ENCODE assay signal across 28 mouse cellular contexts in the genomic region with DNA sequence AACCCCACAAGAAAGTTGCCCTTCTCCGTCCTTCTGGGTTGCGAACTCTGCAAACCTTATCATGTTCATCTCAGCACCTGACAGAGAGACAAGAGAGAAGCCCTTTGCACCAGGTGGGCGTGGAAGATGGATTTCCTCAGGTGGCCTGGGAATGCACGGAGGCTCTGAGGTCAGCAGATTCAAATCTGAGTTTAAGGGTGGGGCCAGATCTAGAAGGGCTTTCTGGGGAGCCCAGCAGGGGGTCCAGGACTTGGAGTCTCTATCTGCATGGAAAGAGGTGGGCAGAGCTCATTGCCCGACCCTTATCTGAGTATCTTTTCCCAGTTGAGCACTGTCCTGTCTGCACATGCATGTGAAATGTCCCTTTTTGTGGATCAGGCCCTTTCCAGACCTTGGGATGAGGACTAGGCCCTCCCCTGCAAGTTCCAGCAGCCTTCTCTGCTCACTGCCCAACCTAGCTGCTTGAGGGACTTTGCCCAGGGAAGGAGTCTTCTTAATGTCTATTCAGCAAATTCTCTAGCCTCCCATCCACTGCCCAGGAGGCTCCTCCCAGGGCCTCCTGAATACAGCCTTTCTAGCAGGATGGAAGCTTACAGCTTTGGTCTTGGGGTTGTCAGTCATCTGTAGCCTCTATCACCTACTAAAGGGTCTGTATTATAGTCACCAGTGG. TPM values are rescaled to one million over a fixed set of nuclear protein-coding genes. Genes with fewer than 3 reads are reported as not detected.
DNase-seq lines count a peak whose midpoint lies in the region; ATAC-seq lines count a peak whose summit lies in the region.
"Had no signal": no experiment of that assay in that cellular context is flagged by ENCODE, and none has a peak within 500 bp of the region (broad histone marks: within the 10 kb centered on the region; RNA-seq: fewer than 3 reads in every experiment).

No protein-coding gene starts in this region.

- H3K9me3 ChIP-seq in intestine, embryonic 16.5 days (ENCODE audit: control insufficient read depth, low read length): no peaks in the 10 kb centered on the region
- H3K9me3 ChIP-seq in forebrain, embryonic 15.5 days: no peaks in the 10 kb centered on the region
- H3K9me3 ChIP-seq: embryonic facial prominence, embryonic 13.5 days; hindbrain, embryonic 12.5 days; limb, embryonic 12.5 days; midbrain, embryonic 10.5 days; neural tube, embryonic 15.5 days had no signal

- peaks cover 37% of the 10 kb centered on the region for H3K4me1 ChIP-seq in intestine, embryonic 16.5 days (ENCODE audit: control insufficient read depth, insufficient read depth, low read length)
- H3K4me1 ChIP-seq in forebrain, embryonic 15.5 days: no peaks in the 10 kb centered on the region
- H3K4me1 ChIP-seq: embryonic facial prominence, embryonic 13.5 days; hindbrain, embryonic 12.5 days; limb, embryonic 12.5 days; midbrain, embryonic 10.5 days; neural tube, embryonic 15.5 days had no signal

- H3K36me3 ChIP-seq in intestine, embryonic 16.5 days (ENCODE audit: control insufficient read depth, insufficient read depth, low read length): no peaks in the 10 kb centered on the region
- H3K36me3 ChIP-seq in forebrain, embryonic 15.5 days: no peaks in the 10 kb centered on the region
- H3K36me3 ChIP-seq: embryonic facial prominence, embryonic 13.5 days; hindbrain, embryonic 12.5 days; limb, embryonic 12.5 days; midbrain, embryonic 10.5 days; neural tube, embryonic 15.5 days had no signal

- peak; percentile 77 for ATAC-seq in intestine, embryonic 16.5 days
- no peak for ATAC-seq in granulocyte monocyte progenitor cell, adult 5-6 weeks (replicated peaks; ENCODE audit: poor library complexity, severe bottlenecking)
- ATAC-seq in forebrain, embryonic 15.5 days (replicated peaks): no peak
- ATAC-seq: forebrain, embryonic 16.5 days; liver, postnatal 0 days; lung, postnatal 0 days had no signal

- H3K9ac ChIP-seq in intestine, embryonic 16.5 days (ENCODE audit: low read depth, low read length): peak overlapping the region; percentile 19; the same call in 1 of the 2 replicates
- no peak overlapping the region for H3K9ac ChIP-seq in forebrain, embryonic 15.5 days (replicated peaks)
- H3K9ac ChIP-seq: embryonic facial prominence, embryonic 13.5 days; hindbrain, embryonic 12.5 days; limb, embryonic 12.5 days; liver, postnatal 0 days; neural tube, embryonic 15.5 days had no signal

- peak overlapping the region; percentile 90 for H3K27ac ChIP-seq in intestine, embryonic 16.5 days (ENCODE audit: low read length)
- H3K27ac ChIP-seq in forebrain, embryonic 15.5 days (replicated peaks): no peak overlapping the region
- H3K27ac ChIP-seq: embryonic facial prominence, embryonic 13.5 days; hindbrain, embryonic 12.5 days; limb, embryonic 12.5 days; midbrain, embryonic 10.5 days; neural tube, embryonic 15.5 days had no signal

- WGBS in intestine, embryonic 16.5 days: 55% methylated on average over 5 of the region's 5 CpGs
- 78% methylated on average over 5 of the region's 5 CpGs for WGBS in forebrain, embryonic 15.5 days

- no peaks in the 10 kb centered on the region for H3K27me3 ChIP-seq in intestine, embryonic 16.5 days (replicated peaks; ENCODE audit: control insufficient read depth, insufficient read depth, low read length)
- peaks cover 5% of the 10 kb centered on the region; the same call in 1 of the 2 replicates for H3K27me3 ChIP-seq in forebrain, embryonic 15.5 days

- peak; percentile 63 to 81 for DNase-seq in kidney, adult 8-10 months
- peak; percentile 60 for DNase-seq in kidney, postnatal 14 days
- DNase-seq in gastrocnemius, adult 18-20 months (ENCODE audit: low spot score): no peak
- no peak for DNase-seq in testis, postnatal 14 days (ENCODE audit: low spot score)
- DNase-seq: adrenal gland, postnatal 10 days; cerebellum, adult 2 months; embryo, embryonic 11 days; gastrocnemius, postnatal 36 days; liver, postnatal 0 days had no signal

- H3K4me2 ChIP-seq in intestine, embryonic 16.5 days (ENCODE audit: low read depth, low read length): peak overlapping the region; percentile 38
- no peak overlapping the region for H3K4me2 ChIP-seq in forebrain, embryonic 15.5 days (replicated peaks)
- H3K4me2 ChIP-seq: embryonic facial prominence, embryonic 13.5 days; hindbrain, embryonic 12.5 days; limb, embryonic 12.5 days; liver, embryonic 11.5 days; neural tube, embryonic 15.5 days had no signal

- H3K4me3 ChIP-seq in intestine, embryonic 16.5 days (ENCODE audit: low read length): 0 out of 2 replicates have a peak overlapping the region, but pooled peaks have one; percentile 14
- H3K4me3 ChIP-seq in forebrain, embryonic 15.5 days: no peak overlapping the region
- H3K4me3 ChIP-seq: embryonic facial prominence, embryonic 13.5 days; erythroblast, embryonic 14.5 days; hindbrain, embryonic 12.5 days; limb, embryonic 12.5 days; midbrain, embryonic 10.5 days; neural tube, embryonic 15.5 days had no signal

RNA-seq across cellular contexts. Expression of a gene that starts 0.5 kb away (rescaled TPM):
- 11.3 and 17.7 TPM in 2 replicates for polyA plus RNA-seq in intestine, embryonic 16.5 days (2015; fragmentation: Nextera tagmentation; extraction: Ambion mirVana)
- not detected in 2 replicates for total RNA-seq in granulocyte monocyte progenitor cell, adult 5-6 weeks (2014; fragmentation: Nextera tagmentation)
- not detected in 2 replicates for total RNA-seq in granulocyte monocyte progenitor cell, adult 5-6 weeks (2017)
- not detected for total RNA-seq in gastrocnemius, adult 18-20 months (2021)
- polyA plus RNA-seq in forebrain, embryonic 15.5 days (2015; fragmentation: Nextera tagmentation; extraction: Ambion mirVana): not detected in 2 replicates
- total RNA-seq: adrenal gland, postnatal 10 days; gastrocnemius, postnatal 36 days; heart, adult 8-10 months; heart, postnatal 25 days; layer of hippocampus, adult 18-20 months; layer of hippocampus, postnatal 25 days; left cerebral cortex, postnatal 10 days had no signal
- polyA plus RNA-seq: C2C12; embryonic facial prominence, embryonic 13.5 days; erythroblast, embryonic 14.5 days; forebrain, embryonic 16.5 days; heart, embryonic 14.5 days; hindbrain, embryonic 12.5 days; limb, embryonic 12.5 days; liver, postnatal 0 days; lung, postnatal 0 days; midbrain, embryonic 10.5 days; neural tube, embryonic 15.5 days had no signal

RNA-seq across cellular contexts. Expression of a gene that starts 1.9 kb away (rescaled TPM):
- 0.37 and 0.54 TPM in 2 replicates for polyA plus RNA-seq in intestine, embryonic 16.5 days (2015; fragmentation: Nextera tagmentation; extraction: Ambion mirVana)
- total RNA-seq in granulocyte monocyte progenitor cell, adult 5-6 weeks (2014; fragmentation: Nextera tagmentation): not detected in 2 replicates
- not detected in 2 replicates for total RNA-seq in granulocyte monocyte progenitor cell, adult 5-6 weeks (2017)
- not detected for total RNA-seq in gastrocnemius, adult 18-20 months (2021)
- polyA plus RNA-seq in forebrain, embryonic 15.5 days (2015; fragmentation: Nextera tagmentation; extraction: Ambion mirVana): not detected in 2 replicates
- total RNA-seq: adrenal gland, postnatal 10 days; gastrocnemius, postnatal 36 days; heart, adult 8-10 months; heart, postnatal 25 days; layer of hippocampus, adult 18-20 months; layer of hippocampus, postnatal 25 days; left cerebral cortex, postnatal 10 days had no signal
- polyA plus RNA-seq: C2C12; cerebellum, adult 2 months; embryonic facial prominence, embryonic 13.5 days; erythroblast, embryonic 14.5 days; forebrain, embryonic 16.5 days; heart, embryonic 14.5 days; hindbrain, embryonic 12.5 days; limb, embryonic 12.5 days; liver, postnatal 0 days; midbrain, embryonic 10.5 days; neural tube, embryonic 15.5 days had no signal

RNA-seq across cellular contexts. Expression of a gene that starts 7.4 kb away (rescaled TPM):
- polyA plus RNA-seq in intestine, embryonic 16.5 days (2015; fragmentation: Nextera tagmentation; extraction: Ambion mirVana): 25.6 and 36.4 TPM in 2 replicates
- 0.58 TPM in 1 of 2 replicates, not detected in the other for total RNA-seq in granulocyte monocyte progenitor cell, adult 5-6 weeks (2014; fragmentation: Nextera tagmentation)
- not detected in 2 replicates for total RNA-seq in granulocyte monocyte progenitor cell, adult 5-6 weeks (2017)
- under 1 TPM; 0.50 to 0.74 TPM for total RNA-seq in gastrocnemius, adult 18-20 months (2021)
- 79.1 and 80.4 TPM in 2 replicates for polyA plus RNA-seq in forebrain, embryonic 15.5 days (2015; fragmentation: Nextera tagmentation; extraction: Ambion mirVana)

RNA-seq across cellular contexts. Expression of a gene that starts 7.6 kb away (rescaled TPM):
- polyA plus RNA-seq in intestine, embryonic 16.5 days (2015; fragmentation: Nextera tagmentation; extraction: Ambion mirVana): 3.3 and 6.4 TPM in 2 replicates
- total RNA-seq in granulocyte monocyte progenitor cell, adult 5-6 weeks (2014; fragmentation: Nextera tagmentation): not detected in 2 replicates
- not detected in 2 replicates for total RNA-seq in granulocyte monocyte progenitor cell, adult 5-6 weeks (2017)
- total RNA-seq in gastrocnemius, adult 18-20 months (2021): not detected
- polyA plus RNA-seq in forebrain, embryonic 15.5 days (2015; fragmentation: Nextera tagmentation; extraction: Ambion mirVana): 0.20 TPM in 1 of 2 replicates, not detected in the other
- total RNA-seq: adrenal gland, postnatal 10 days; gastrocnemius, postnatal 36 days; heart, adult 8-10 months; heart, postnatal 25 days; layer of hippocampus, adult 18-20 months; left cerebral cortex, postnatal 10 days had no signal
- polyA plus RNA-seq: erythroblast, embryonic 14.5 days; heart, embryonic 14.5 days; hindbrain, embryonic 12.5 days; limb, embryonic 12.5 days; liver, embryonic 11.5 days; liver, postnatal 0 days had no signal

RNA-seq across cellular contexts. Expression of a gene that starts 10.2 kb away (rescaled TPM):
- 635 and 699 TPM in 2 replicates for polyA plus RNA-seq in intestine, embryonic 16.5 days (2015; fragmentation: Nextera tagmentation; extraction: Ambion mirVana)
- total RNA-seq in granulocyte monocyte progenitor cell, adult 5-6 weeks (2014; fragmentation: Nextera tagmentation): 180 and 327 TPM in 2 replicates
- 560 and 623 TPM in 2 replicates for total RNA-seq in granulocyte monocyte progenitor cell, adult 5-6 weeks (2017)
- total RNA-seq in gastrocnemius, adult 18-20 months (2021): 100 to 1,000 TPM; 224 to 228 TPM
- 399 and 409 TPM in 2 replicates for polyA plus RNA-seq in forebrain, embryonic 15.5 days (2015; fragmentation: Nextera tagmentation; extraction: Ambion mirVana)

Comparison
In these comparisons a context has a peak if more than half of its experiments do, and no peak if none do; other contexts are left out.
1. DNase-seq: peak in kidney, adult 8-10 months (2 of 2) and kidney, postnatal 14 days (single experiment); none in gastrocnemius, adult 18-20 months (single experiment) and testis, postnatal 14 days (single experiment).